Mouse (Mus musculus) lung, adult 2 months (tissue): ENCODE data around the gene Aspn. TPM values are rescaled to one million over a fixed set of nuclear protein-coding genes. Genes with fewer than 3 reads are reported as not detected.

Experiments used
- DNase-seq: peaks from one replicate; pipeline ENCODE4 v3.0.0; 2022
- H3K4me1 ChIP-seq: fragments of 200-500 bp; 2 replicates; pipeline ENCODE4 v1.6.1; 2011; ENCODE audit warnings: low read length; ENCODE audit not compliant: control insufficient read depth, insufficient read depth
- H3K4me3 ChIP-seq: fragments of 200-500 bp; replicated peaks from 2 replicates; pipeline ENCODE3; 2011; ENCODE audit warnings: low read depth, mild to moderate bottlenecking, control low read depth, low read length; ENCODE audit errors: extremely low read depth
- CTCF ChIP-seq: fragments of 200-500 bp; IDR thresholded peaks from 2 replicates; pipeline ENCODE4 v1.5.1; 2011; ENCODE audit warnings: mild to moderate bottlenecking, low read length, control low read depth; ENCODE audit not compliant: insufficient read depth
- POLR2A ChIP-seq: fragments of 200-500 bp; IDR thresholded peaks from 2 replicates; pipeline ENCODE4 v1.6.1; 2011; ENCODE audit warnings: low read depth, mild to moderate bottlenecking, control low read depth, low read length, borderline replicate concordance; ENCODE audit errors: extremely low read depth
- WGBS: fragments of 180-500 bp; shearing (Covaris S2); methylation state at CpG from one replicate; pipeline ENCODE4 v1.1.7; 2018; 5-methylcytosine and 5-hydroxymethylcytosine counted together
- polyA plus RNA-seq: library from polyadenylated mRNA; depleted of rRNA; stranded (reverse); fragments of >200 nt; gene quantifications from 2 replicates; pipeline ENCODE4 v1.2.3, GENCODE M21; 2012; rRNA removed

Gene Aspn
- 0.98 and 4.0 TPM in 2 replicates for polyA plus RNA-seq

GRCm38 (mm10) chr13:49544279-49544678 lies at the start of gene Aspn:
TSS of gene Aspn (plus strand) at chr13:49544443.
- TF ChIP-seq POLR2A = no peak
- TF ChIP-seq CTCF = no peak
- Histone ChIP-seq H3K4me1 (no peaks in the 10 kb centered on the region), H3K4me3 (no peak within 1 kb of the TSS)
- DNase-seq = no peak
- 61% methylated on average over 3 of the region's 3 CpGs for WGBS

- TF ChIP-seq CTCF = no peak
- TF ChIP-seq POLR2A = no peak
- peak within 1 kb of the TSS; percentile 53 for H3K4me3 ChIP-seq
- 25% methylated on average over 4 of the region's 4 CpGs for WGBS
Measured at GRCm38 (mm10) chr13:49504510-49504909, 39.7 kb upstream of the Aspn start, which contains the start of gene Ecm2. TSS of gene Ecm2 (plus strand) at chr13:49504810.

GRCm38 (mm10) chr13:49505776-49506175 lies 38.5 kb upstream of the Aspn start:
- 73% methylated on average over 4 of the region's 4 CpGs for WGBS
- H3K4me1 ChIP-seq = no peaks in the 10 kb centered on the region; the same call in none of the 2 replicates
- TF ChIP-seq CTCF (no peak), POLR2A (no peak)
- no peak overlapping the region for H3K4me3 ChIP-seq
- no peak for DNase-seq

More at GRCm38 (mm10) chr13:49504510-49504909, 39.7 kb upstream of the Aspn start, which contains the start of gene Ecm2:
- H3K4me1 ChIP-seq = no peaks in the 10 kb centered on the region; the same call in none of the 2 replicates
- no peak for DNase-seq

- no peak overlapping the region for H3K4me3 ChIP-seq
- 38% methylated on average over 3 of the region's 3 CpGs for WGBS
- no peak for DNase-seq
- TF ChIP-seq CTCF = no peak
- TF ChIP-seq POLR2A = no peak
- no peaks in the 10 kb centered on the region; the same call in none of the 2 replicates for H3K4me1 ChIP-seq
Measured at GRCm38 (mm10) chr13:49507176-49507575, 37.1 kb upstream of the Aspn start.

GRCm38 (mm10) chr13:49518761-49519160 lies 25.5 kb upstream of the Aspn start:
- H3K4me3 ChIP-seq = no peak overlapping the region
- H3K4me1 ChIP-seq = peaks cover 4% of the 10 kb centered on the region; the same call in 1 of the 2 replicates
- no peak for TF ChIP-seq POLR2A
- no peak for TF ChIP-seq CTCF
- 40% methylated on average over 2 of the region's 2 CpGs for WGBS
- DNase-seq = no peak

GRCm38 (mm10) chr13:49526235-49526634 lies 18.0 kb upstream of the Aspn start:
- TF ChIP-seq POLR2A (no peak), CTCF (no peak)
- 69% methylated on average over 2 of the region's 2 CpGs for WGBS
- H3K4me3 ChIP-seq = no peak overlapping the region
- DNase-seq = no peak
- H3K4me1 ChIP-seq = no peaks in the 10 kb centered on the region

- 97% methylated on average over 4 of the region's 4 CpGs for WGBS
- Histone ChIP-seq H3K4me1 (no peaks in the 10 kb centered on the region), H3K4me3 (no peak overlapping the region)
- DNase-seq = no peak
- no peak for TF ChIP-seq POLR2A
Measured at GRCm38 (mm10) chr13:49530636-49531035, 13.6 kb upstream of the Aspn start.

GRCm38 (mm10) chr13:49536946-49537345 lies 7.3 kb upstream of the Aspn start:
- no peak for DNase-seq
- H3K4me1 ChIP-seq = no peaks in the 10 kb centered on the region
- 98% methylated on average over 1 of the region's 1 CpGs for WGBS
- no peak overlapping the region for H3K4me3 ChIP-seq
- TF ChIP-seq CTCF (no peak), POLR2A (no peak)

- Histone ChIP-seq H3K4me3 (no peak overlapping the region), H3K4me1 (no peaks in the 10 kb centered on the region)
- no peak for DNase-seq
- WGBS = 63% methylated on average over 1 of the region's 1 CpGs
- no peak for TF ChIP-seq CTCF
- no peak for TF ChIP-seq POLR2A
Measured at GRCm38 (mm10) chr13:49538693-49539092, 5.5 kb upstream of the Aspn start.

GRCm38 (mm10) chr13:49545646-49546045 lies 1.4 kb downstream of the Aspn start:
- no peak overlapping the region for H3K4me3 ChIP-seq
- WGBS = 49% methylated on average over 3 of the region's 3 CpGs
- no peak for DNase-seq
- H3K4me1 ChIP-seq = no peaks in the 10 kb centered on the region
- TF ChIP-seq POLR2A (no peak), CTCF (no peak)
